Mouse (Mus musculus): ENCODE data around the gene B3galt4. TPM values are rescaled to one million over a fixed set of nuclear protein-coding genes. Genes with fewer than 3 reads are reported as not detected.

B3galt4 gene
- polyA plus RNA-seq, 1 experiment from 2014 or later: 7.0 TPM

DNA sequence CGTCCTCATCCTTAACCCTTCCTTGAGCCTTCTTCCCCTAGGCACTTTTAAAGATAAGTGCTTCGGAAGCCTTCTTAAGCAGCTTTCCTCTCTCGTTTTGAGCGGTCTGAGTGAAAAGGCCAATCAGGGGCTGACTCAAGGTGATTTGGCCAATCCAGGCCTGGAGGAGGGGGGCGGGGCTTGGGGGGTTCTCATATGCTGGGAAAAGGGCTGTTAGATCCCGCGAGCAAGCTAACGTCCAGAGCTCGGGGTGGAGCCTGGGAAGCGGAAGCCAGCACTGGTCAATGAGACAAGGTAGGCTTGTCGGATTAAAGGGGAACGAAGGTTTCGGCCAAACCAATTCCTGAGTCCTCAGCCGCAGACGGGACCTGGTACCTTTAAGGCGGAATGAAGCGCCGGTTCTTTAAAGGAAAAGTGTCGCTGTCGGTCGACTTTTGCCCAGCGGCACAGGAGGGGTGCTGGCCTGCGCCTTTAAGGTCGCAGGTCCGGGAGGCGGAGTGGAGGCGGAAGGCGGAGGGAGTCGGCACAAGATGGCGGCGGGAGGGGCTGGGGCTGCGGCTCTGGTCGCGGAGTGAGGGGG, 35.5 kb downstream of the B3galt4 start, which contains the start of the genes Tapbp and Zbtb22:
Gene Tapbp, plus strand, starts transcription at position 229 of the 580 bp plus-strand sequence.
Gene Zbtb22, plus strand, starts transcription at position 234 of the 580 bp plus-strand sequence.
- Histone ChIP-seq H3K9me3 (no peaks in the 10 kb centered on the region), H3K27me3 (no peaks in the 10 kb centered on the region), H3K4me2 (peak within 1 kb of the TSS; percentile 66), H3K27ac (peak within 1 kb of the TSS; percentile 81), H3K36me3 (peaks cover 56% of the 10 kb centered on the region), H3K9ac (peak within 1 kb of the TSS; percentile 64), H3K4me3 (peak within 1 kb of the TSS; percentile 53), H3K4me1 (peaks cover 57% of the 10 kb centered on the region)
- peak; percentile 88 for ATAC-seq (ENCODE audit: insufficient number of reproducible peaks, insufficient read depth, low FRiP score, low TSS enrichment, low read depth)
- WGBS: under 1% methylated on average over 34 of the region's 34 CpGs

DNA sequence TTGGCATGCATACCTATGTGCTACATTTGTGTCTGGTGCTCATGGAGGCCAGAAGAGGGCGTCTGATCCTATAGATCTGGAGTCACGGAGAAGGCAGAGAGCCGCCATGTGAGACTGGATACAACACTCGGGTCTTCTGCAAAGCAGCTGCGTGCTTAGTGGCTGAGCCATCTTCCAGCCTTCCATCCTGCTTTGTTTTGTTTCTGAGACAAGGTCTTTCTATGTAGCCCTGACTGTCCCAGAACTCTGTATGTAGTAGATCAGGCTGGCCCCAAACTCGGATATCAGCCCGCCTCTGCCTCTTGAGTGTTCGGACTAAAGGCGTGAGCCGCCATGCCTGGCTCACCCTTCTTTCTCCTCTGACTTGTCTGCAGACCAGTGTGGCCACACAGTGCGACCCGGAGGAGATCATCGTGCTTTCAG, 36.3 kb downstream of the B3galt4 start:
- H3K27me3 ChIP-seq: no peaks in the 10 kb centered on the region
- WGBS: 73% methylated on average over 13 of the region's 13 CpGs
- H3K36me3 ChIP-seq: peaks cover 56% of the 10 kb centered on the region
- peaks cover 62% of the 10 kb centered on the region for H3K4me1 ChIP-seq
- no peak for ATAC-seq (ENCODE audit: insufficient number of reproducible peaks, insufficient read depth, low FRiP score, low TSS enrichment, low read depth)
- H3K9ac ChIP-seq: peak overlapping the region; percentile 38; the same call in 1 of the 2 replicates
- no peak overlapping the region for H3K27ac ChIP-seq
- H3K9me3 ChIP-seq: no peaks in the 10 kb centered on the region
- peak overlapping the region; percentile 66 for H3K4me2 ChIP-seq
- H3K4me3 ChIP-seq: peak overlapping the region; percentile 53

DNA sequence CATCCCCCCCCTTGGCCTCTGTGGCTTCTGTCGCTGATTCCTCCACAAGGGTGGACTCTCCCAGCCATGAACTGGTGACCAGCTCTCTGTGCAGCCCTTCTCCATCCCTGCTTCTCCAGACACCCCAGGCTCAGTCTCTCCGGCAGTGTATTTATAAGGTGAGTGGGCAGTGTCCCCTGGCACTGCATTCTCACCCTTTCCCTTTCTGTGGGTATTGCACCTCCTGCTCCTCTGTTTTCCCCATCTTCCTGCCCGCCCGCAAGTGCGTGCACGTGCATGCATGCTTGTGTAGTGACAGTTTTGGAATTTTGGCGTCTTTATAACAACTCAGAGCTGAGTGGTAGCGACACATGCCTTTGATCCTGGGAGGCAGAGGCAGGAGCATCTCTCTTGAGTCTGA, 37.4 kb downstream of the B3galt4 start:
- WGBS: 92% methylated on average over 8 of the region's 8 CpGs
- Histone ChIP-seq H3K36me3 (peaks cover 56% of the 10 kb centered on the region), H3K4me1 (peaks cover 54% of the 10 kb centered on the region), H3K9me3 (no peaks in the 10 kb centered on the region), H3K4me2 (no peak overlapping the region), H3K4me3 (no peak overlapping the region), H3K9ac (no peak overlapping the region), H3K27me3 (no peaks in the 10 kb centered on the region), H3K27ac (no peak overlapping the region)
- no peak for ATAC-seq (ENCODE audit: insufficient number of reproducible peaks, insufficient read depth, low FRiP score, low TSS enrichment, low read depth)

- 90% methylated on average over 10 of the region's 10 CpGs for WGBS
- H3K4me1 ChIP-seq: peaks cover 51% of the 10 kb centered on the region
- no peak overlapping the region for H3K27ac ChIP-seq
- no peak overlapping the region for H3K9ac ChIP-seq
- no peaks in the 10 kb centered on the region for H3K9me3 ChIP-seq
- peaks cover 56% of the 10 kb centered on the region for H3K36me3 ChIP-seq
- H3K4me3 ChIP-seq: no peak overlapping the region
- H3K4me2 ChIP-seq: no peak overlapping the region
- no peaks in the 10 kb centered on the region for H3K27me3 ChIP-seq
- ATAC-seq (ENCODE audit: insufficient number of reproducible peaks, insufficient read depth, low FRiP score, low TSS enrichment, low read depth): no peak
These were observed 38.0 kb downstream of the B3galt4 start for GRCm38 (mm10) chr17:33913264-33913663.

DNA sequence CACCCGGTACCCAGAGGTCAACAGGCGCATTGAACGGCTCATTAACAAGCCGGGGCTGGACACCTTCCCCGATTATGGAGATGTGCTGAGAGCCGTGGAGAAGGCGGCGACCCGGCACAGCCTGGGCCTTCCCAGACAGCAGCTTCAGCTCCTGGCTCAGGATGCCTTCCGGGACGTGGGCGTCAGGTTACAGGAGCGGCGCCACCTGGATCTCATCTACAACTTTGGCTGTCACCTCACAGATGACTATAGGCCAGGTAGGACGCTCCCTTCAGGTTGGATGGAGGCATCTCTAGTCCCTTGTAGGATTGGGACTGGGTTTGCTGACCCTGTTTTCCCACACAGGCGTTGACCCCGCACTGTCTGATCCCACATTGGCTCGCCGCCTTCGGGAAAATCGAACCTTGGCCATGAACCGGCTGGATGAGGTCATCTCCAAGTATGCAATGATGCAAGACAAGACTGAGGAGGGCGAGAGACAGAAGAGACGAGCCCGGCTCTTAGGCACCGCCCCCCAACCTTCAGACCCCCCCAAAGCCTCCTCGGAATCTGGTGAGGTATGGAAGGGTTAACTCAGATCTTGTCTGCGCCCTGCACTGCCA, 39.4 kb downstream of the B3galt4 start:
- H3K4me2 ChIP-seq: no peak overlapping the region
- H3K27me3 ChIP-seq: no peaks in the 10 kb centered on the region
- H3K9me3 ChIP-seq: no peaks in the 10 kb centered on the region
- H3K9ac ChIP-seq: 0 out of 2 replicates have a peak overlapping the region, but pooled peaks have one; percentile 27
- H3K4me3 ChIP-seq: no peak overlapping the region
- peaks cover 43% of the 10 kb centered on the region for H3K4me1 ChIP-seq
- peaks cover 43% of the 10 kb centered on the region for H3K36me3 ChIP-seq
- no peak overlapping the region for H3K27ac ChIP-seq
- 90% methylated on average over 28 of the region's 28 CpGs for WGBS
- ATAC-seq (ENCODE audit: insufficient number of reproducible peaks, insufficient read depth, low FRiP score, low TSS enrichment, low read depth): no peak

DNA sequence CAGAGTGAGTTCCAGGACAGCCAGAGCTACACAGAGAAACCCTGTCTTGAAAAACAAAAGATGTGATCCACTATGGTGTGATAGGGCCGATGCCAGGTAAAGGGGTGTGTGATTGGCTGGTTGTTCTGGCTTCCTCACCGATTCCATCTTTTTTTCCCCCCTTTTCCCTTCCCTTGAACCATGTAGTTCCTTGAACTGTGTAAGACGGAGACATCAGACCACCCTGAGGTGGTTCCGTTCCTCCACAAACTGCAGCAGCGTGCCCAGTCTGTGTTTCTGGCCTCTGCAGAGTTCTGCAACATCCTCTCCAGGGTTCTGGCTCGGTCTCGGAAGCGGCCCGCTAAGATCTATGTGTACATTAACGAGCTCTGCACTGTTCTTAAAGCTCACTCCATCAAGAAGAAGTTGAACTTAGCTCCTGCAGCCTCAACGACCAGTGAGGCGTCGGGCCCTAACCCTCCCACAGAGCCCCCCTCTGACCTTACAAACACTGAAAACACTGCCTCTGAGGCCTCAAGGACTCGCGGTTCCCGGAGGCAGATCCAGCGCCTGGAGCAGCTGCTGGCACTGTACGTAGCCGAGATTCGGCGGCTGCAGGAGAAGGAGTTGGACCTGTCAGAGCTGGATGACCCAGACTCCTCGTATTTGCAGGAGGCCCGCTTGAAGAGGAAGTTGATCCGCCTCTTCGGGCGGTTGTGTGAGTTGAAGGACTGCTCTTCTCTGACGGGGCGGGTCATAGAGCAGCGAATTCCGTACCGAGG, 40.1 kb downstream of the B3galt4 start:
- Histone ChIP-seq H3K4me3 (no peak overlapping the region), H3K9ac (0 out of 2 replicates have a peak overlapping the region, but pooled peaks have one; percentile 27), H3K36me3 (peaks cover 42% of the 10 kb centered on the region), H3K27me3 (no peaks in the 10 kb centered on the region), H3K4me1 (peaks cover 39% of the 10 kb centered on the region), H3K9me3 (no peaks in the 10 kb centered on the region), H3K4me2 (no peak overlapping the region), H3K27ac (no peak overlapping the region)
- 94% methylated on average over 31 of the region's 31 CpGs for WGBS
- ATAC-seq (ENCODE audit: insufficient number of reproducible peaks, insufficient read depth, low FRiP score, low TSS enrichment, low read depth): no peak

DNA sequence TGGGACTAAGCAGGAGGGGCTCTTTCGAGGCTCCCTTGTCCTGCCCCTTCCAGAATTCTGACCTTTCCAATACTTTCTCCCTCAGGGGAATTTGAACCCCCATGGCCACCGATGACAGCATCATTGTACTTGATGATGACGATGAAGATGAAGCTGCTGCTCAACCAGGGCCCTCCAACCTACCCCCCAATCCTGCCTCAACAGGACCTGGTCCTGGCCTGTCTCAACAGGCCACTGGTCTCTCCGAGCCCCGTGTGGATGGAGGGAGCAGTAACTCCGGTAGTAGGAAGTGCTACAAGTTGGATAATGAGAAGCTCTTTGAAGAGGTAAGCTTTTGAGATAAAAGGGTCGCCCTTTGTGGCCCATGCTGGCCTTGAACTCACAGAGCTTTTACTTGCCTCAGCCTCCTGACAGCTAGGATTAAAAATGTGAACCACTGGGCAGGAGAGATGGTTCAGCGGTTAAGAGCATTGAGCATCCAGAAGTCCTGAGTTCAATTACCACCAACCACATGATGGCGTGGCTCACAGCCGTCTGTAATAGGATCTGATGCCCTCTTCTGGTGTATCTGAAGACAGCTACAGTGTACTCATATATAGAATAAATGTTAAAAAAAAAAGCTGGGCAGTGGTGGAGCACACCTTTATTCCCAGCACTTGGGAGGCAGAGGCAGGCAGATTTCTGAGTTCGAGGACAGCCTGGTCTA, 40.8 kb downstream of the B3galt4 start:
- peaks cover 38% of the 10 kb centered on the region for H3K4me1 ChIP-seq
- H3K27ac ChIP-seq: peak overlapping the region; percentile 91

GRCm38 (mm10) chr17:33909869-33910250, 41.4 kb downstream of the B3galt4 start:
- Histone ChIP-seq H3K27me3 (no peaks in the 10 kb centered on the region), H3K9me3 (no peaks in the 10 kb centered on the region), H3K27ac (peak overlapping the region; percentile 91), H3K9ac (peak overlapping the region; percentile 91), H3K4me2 (peak overlapping the region; percentile 97), H3K36me3 (peaks cover 38% of the 10 kb centered on the region), H3K4me3 (peak overlapping the region; percentile 95), H3K4me1 (peaks cover 32% of the 10 kb centered on the region)
- no peak for ATAC-seq (ENCODE audit: insufficient number of reproducible peaks, insufficient read depth, low FRiP score, low TSS enrichment, low read depth)
- WGBS: 0% methylated on average over 14 of the region's 14 CpGs

More for the DNA sequence above, 40.8 kb downstream of the B3galt4 start:
- H3K9ac ChIP-seq: peak overlapping the region; percentile 91
- peak overlapping the region; percentile 95 for H3K4me3 ChIP-seq
- WGBS: 37% methylated on average over 11 of the region's 11 CpGs
- no peaks in the 10 kb centered on the region for H3K27me3 ChIP-seq
- H3K4me2 ChIP-seq: peak overlapping the region; percentile 97
- peaks cover 42% of the 10 kb centered on the region for H3K36me3 ChIP-seq
- no peak for ATAC-seq (ENCODE audit: insufficient number of reproducible peaks, insufficient read depth, low FRiP score, low TSS enrichment, low read depth)
- H3K9me3 ChIP-seq: no peaks in the 10 kb centered on the region

- peak within 1 kb of the TSS; percentile 97 for H3K4me2 ChIP-seq
- no peaks in the 10 kb centered on the region for H3K9me3 ChIP-seq
- ATAC-seq (ENCODE audit: insufficient number of reproducible peaks, insufficient read depth, low FRiP score, low TSS enrichment, low read depth): peak; percentile 96
- H3K9ac ChIP-seq: peak within 1 kb of the TSS; percentile 91
- peak within 1 kb of the TSS; percentile 95 for H3K4me3 ChIP-seq
- no peaks in the 10 kb centered on the region for H3K27me3 ChIP-seq
- H3K36me3 ChIP-seq: peaks cover 34% of the 10 kb centered on the region
- WGBS: under 1% methylated on average over 68 of the region's 68 CpGs
- peak within 1 kb of the TSS; percentile 91 for H3K27ac ChIP-seq
- peaks cover 31% of the 10 kb centered on the region for H3K4me1 ChIP-seq
These were observed 42.0 kb downstream of the B3galt4 start, which contains the start of gene Daxx for GRCm38 (mm10) chr17:33909077-33909868. Gene Daxx (plus strand): TSS chr17:33909414.

GRCm38 (mm10) chr17:33908331-33909076, 42.8 kb downstream of the B3galt4 start:
- H3K27ac ChIP-seq: peak overlapping the region; percentile 91
- H3K27me3 ChIP-seq: no peaks in the 10 kb centered on the region
- peak; percentile 27 for ATAC-seq (ENCODE audit: insufficient number of reproducible peaks, insufficient read depth, low FRiP score, low TSS enrichment, low read depth)
- H3K4me3 ChIP-seq: peak overlapping the region; percentile 95
- H3K4me1 ChIP-seq: peaks cover 31% of the 10 kb centered on the region
- under 1% methylated on average over 43 of the region's 44 CpGs for WGBS
- H3K9ac ChIP-seq: peak overlapping the region; percentile 81
- H3K4me2 ChIP-seq: peak overlapping the region; percentile 97
- H3K9me3 ChIP-seq: no peaks in the 10 kb centered on the region
- peaks cover 26% of the 10 kb centered on the region for H3K36me3 ChIP-seq

All from embryonic facial prominence, embryonic 13.5 days (tissue).